Mouse (Mus musculus): Measurements from ENCODE around the gene Mysm1. TPM values are rescaled to one million over a fixed set of nuclear protein-coding genes. Genes with fewer than 3 reads are reported as not detected.

The Mysm1 gene
- total RNA-seq, 2 experiments from 2014 or later = 8.3 to 31.7 TPM

DNA sequence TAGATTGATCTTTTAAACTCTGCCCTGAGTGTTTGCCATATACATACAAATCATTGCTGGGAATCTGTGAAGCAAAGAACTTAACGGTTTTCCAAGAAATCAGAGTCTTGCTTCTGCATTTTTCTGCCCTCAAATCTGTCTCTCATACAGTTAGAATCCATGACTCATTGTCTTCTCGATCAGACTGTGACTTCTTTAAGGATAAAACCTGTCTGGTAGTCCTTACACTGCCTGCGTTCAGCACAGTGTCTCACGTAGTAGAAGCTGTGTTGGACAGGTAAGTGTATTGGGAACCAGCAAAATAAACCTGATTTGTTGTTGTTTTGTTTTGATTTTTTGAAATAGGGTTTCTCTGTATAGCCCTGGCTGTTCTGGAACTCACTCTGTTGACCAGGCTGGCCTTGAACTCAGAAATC is 608 bp upstream of the Mysm1 start:
- no peak for ATAC-seq (replicated peaks; ENCODE audit: low FRiP score, poor library complexity, severe bottlenecking)

DNA sequence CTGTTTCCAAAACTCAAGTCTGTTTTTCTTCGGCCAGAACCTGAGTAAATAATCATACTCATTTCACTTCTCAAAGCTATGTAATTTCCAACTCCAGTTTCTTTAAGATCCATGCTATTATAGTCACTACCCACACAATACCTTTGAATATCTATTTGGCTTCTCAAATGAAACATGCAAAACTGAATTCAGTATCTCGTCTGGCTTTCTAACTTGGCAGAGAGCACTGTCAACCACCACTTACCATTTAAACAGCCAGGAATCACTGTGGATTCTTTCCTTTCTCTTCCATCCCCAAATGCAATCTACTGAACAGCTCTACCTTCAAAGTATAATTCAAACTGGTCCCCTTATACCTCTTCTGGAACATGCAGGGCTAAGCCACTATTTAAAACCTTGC is 5.6 kb downstream of the Mysm1 start:
- ATAC-seq (replicated peaks; ENCODE audit: low FRiP score, poor library complexity, severe bottlenecking) = no peak

DNA sequence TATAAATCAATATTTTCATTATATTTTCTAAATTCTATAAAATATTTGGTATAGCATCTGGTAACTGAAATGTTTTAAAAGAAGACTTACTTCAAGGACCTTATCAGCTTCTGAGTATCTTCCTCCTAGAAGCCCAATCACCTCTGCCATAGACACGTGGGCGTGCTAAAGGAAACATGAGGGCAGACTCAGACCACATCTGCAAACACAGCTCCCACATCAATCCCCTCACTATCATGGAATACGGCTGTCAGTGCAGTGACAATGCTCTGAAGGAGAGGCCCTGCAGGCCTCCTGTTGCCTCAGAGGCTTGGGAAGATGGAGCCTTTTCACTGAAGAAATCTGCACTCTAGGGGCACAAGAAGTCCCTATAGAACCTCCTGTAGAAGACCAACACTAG is 26.1 kb downstream of the Mysm1 start:
- no peak for ATAC-seq (replicated peaks; ENCODE audit: low FRiP score, poor library complexity, severe bottlenecking)

DNA sequence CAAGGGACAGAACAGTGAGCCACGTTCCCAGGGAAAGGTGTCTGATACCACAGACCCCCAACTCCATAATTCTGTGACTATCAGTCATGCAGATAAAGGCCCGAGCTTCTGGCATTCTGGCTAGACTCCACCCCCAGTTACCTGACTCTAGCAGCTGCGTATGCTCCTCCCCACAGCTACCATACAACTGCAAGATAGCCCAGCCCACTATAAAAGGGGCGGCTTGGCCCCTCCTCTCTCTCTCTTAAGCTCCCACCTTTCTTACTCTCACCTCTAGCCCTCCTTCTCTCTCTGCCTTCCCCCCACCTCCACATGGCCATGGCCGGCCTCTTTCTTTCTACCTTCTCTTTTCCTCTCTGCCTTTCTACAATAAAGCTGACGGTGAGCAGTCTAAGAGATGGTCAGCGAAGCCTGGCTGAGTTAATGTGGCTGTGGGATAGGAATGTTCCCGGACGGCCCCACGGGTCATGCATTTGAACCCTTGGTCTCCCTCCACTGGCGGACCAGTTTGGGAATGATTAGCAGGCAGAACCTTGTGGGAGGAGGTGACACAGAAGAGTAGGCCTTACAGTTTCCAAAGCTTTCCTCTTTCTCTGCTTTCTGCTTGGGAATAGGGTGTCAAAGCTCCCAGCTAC is 37.6 kb downstream of the Mysm1 start:
- ATAC-seq (replicated peaks; ENCODE audit: low FRiP score, poor library complexity, severe bottlenecking) = no peak

DNA sequence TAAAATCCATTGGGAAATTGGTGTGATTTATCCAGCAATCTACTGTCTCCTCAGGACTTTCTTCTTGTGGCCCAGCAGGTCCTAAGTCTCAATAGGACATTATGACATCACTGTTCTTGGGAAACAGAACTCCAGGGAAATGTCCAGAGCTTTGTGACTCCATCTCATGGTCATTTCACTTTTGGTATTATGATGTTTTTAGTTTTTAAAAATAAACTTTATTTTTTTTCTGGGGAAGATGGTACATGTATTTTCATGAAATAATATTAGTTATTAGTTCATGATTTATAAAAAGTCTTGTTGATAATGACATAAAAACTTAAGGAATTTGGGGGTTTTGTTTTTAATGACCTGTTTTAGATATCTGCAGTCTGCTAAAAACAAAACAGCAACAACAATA is 50.2 kb downstream of the Mysm1 start, which contains the start of gene Eqtn:
TSS of gene Eqtn (minus strand) at position 101 of the 400 bp plus-strand sequence.
- no peak for ATAC-seq (replicated peaks; ENCODE audit: low FRiP score, poor library complexity, severe bottlenecking)

DNA sequence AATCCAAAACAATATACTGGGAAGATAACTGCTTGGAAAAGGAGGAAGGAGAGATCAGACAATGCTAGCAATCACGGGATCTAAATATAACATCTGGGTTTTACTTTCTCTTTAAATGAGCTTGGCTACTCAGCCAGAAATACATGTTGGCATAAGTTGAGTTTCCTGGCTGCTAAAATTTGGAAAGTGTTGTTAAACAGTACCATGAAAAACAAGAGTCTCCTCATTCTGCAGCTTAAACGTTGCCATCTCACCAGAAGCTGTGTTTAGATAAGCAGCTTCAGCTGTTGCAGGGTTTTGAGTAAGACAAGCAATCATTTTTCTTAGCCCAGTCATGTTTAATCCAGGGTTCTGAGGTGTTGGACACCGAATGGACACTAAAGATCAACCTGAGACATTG is 77.1 kb downstream of the Mysm1 start:
- ATAC-seq (replicated peaks; ENCODE audit: low FRiP score, poor library complexity, severe bottlenecking) = no peak

DNA sequence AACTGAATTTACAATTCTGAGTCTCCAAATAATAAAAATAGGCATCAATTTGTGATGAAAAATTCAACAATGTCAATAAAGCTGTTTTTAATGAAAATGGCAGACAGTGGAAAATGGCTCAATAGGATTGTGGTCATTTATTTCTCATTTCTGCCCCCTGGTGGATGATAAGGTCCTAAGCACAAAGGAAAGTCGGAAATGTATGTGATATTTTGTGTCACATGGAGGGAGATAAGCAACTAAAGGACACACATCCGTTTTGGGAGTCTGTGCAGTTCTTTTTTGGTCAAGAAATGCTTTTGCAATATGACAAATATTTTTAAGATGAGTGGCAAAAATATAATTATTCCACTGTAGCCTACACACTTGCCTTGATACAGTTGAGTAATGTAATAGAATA is 78.2 kb downstream of the Mysm1 start:
- ATAC-seq (replicated peaks; ENCODE audit: low FRiP score, poor library complexity, severe bottlenecking) = no peak

Other genes starting within 250 kb of the Mysm1 start
- 0.96 TPM in 1 of 2 replicates, not detected in the other for gene Tek, start 239.8 kb downstream of the Mysm1 start, total RNA-seq (2015; ENCODE audit: low replicate concordance)
- gene Tek, start 239.8 kb downstream of the Mysm1 start, total RNA-seq (2017; ENCODE audit: low replicate concordance) = not detected in 2 replicates
- not detected in 2 replicates for gene Eqtn, start 50.3 kb downstream of the Mysm1 start, total RNA-seq (2015; ENCODE audit: low replicate concordance)
- gene Eqtn, start 50.3 kb downstream of the Mysm1 start, total RNA-seq (2017; ENCODE audit: low replicate concordance) = not detected in 2 replicates
- 8.8 and 11.5 TPM in 2 replicates for gene Jun, start 73.1 kb upstream of the Mysm1 start, total RNA-seq (2015; ENCODE audit: low replicate concordance)
- gene Jun, start 73.1 kb upstream of the Mysm1 start, total RNA-seq (2017; ENCODE audit: low replicate concordance) = 13.4 and 21.8 TPM in 2 replicates